Mouse (Mus musculus) heart, postnatal 36 days (tissue): Measurements from ENCODE around the gene Gm3182. TPM values are rescaled to one million over a fixed set of nuclear protein-coding genes. Genes with fewer than 3 reads are reported as not detected.
"Not testable (repeated sequence)": the region's sequence is repeated elsewhere in the genome, so short reads cannot be mapped to it uniquely, and the experiment has no call there.

Source experiments
- DNase-seq, 2 experiments: peaks; one replicate each; pipeline ENCODE4 v3.0.0; 2021 to 2022
- intact Hi-C: fragments of 180-260 bp; cut with DNase I; formaldehyde crosslinking; loops from one replicate; pipeline ENCODE4 v1.15.1; 2025
- total RNA-seq, 2 experiments: library from RNA; stranded (reverse); gene quantifications; 2 replicates each; pipeline ENCODE4 v1.2.3; 2021

The Gm3182 gene
- not detected for total RNA-seq

- intact Hi-C loops, DNase-seq: not testable (repeated sequence)
Observed at GRCm38 (mm10) chr14:4481445-4481844, at the start of gene Gm3182. Gene Gm3182 (plus strand): TSS chr14:4481745.

GRCm38 (mm10) chr14:4499425-4499824, 17.9 kb downstream of the Gm3182 start:
- intact Hi-C loops, DNase-seq: not testable (repeated sequence)

Other genes starting within 250 kb of the Gm3182 start
- not detected for gene Gm3138, start 232.1 kb upstream of the Gm3182 start, total RNA-seq
- gene Gm3149, start 164.5 kb upstream of the Gm3182 start, total RNA-seq, result not detected
- gene 2610042L04Rik, start 147.0 kb upstream of the Gm3182 start, total RNA-seq, result not detected
- gene Gm3159, start 84.2 kb upstream of the Gm3182 start, total RNA-seq, result not detected
- gene Gm3164, start 66.3 kb upstream of the Gm3182 start, total RNA-seq, result under 1 TPM in 1 of 2 experiments, not detected in 1; 0.17 TPM
- not detected for gene Gm3173, start 50.8 kb upstream of the Gm3182 start, total RNA-seq
- gene Gm3047, start 73.7 kb downstream of the Gm3182 start, total RNA-seq, result not detected
- not detected for gene Gm8159, start 150.6 kb downstream of the Gm3182 start, total RNA-seq
- gene Gm3239, start 182.4 kb downstream of the Gm3182 start, total RNA-seq, result not detected
- gene Gm7876, start 227.5 kb downstream of the Gm3182 start, total RNA-seq, result not detected
- gene Gm3252, start 245.0 kb downstream of the Gm3182 start, total RNA-seq, result under 1 TPM; 0.16 to 0.25 TPM